Mouse (Mus musculus) small intestine, adult 2 months (tissue): Measurements from ENCODE around the gene Fbxw17.

ENCODE experiments used
- CTCF ChIP-seq: fragments of 200-500 bp; IDR thresholded peaks from 2 replicates; pipeline ENCODE4 v1.5.1; 2012; ENCODE audit warnings: low read depth, mild to moderate bottlenecking, control low read depth, inconsistent platforms, low read length, moderate library complexity, mixed read lengths; ENCODE audit not compliant: insufficient replicate concordance, insufficient read length; ENCODE audit errors: extremely low read depth
- POLR2A ChIP-seq: fragments of 200-500 bp; IDR thresholded peaks from 2 replicates; pipeline ENCODE4 v1.6.1; 2012; ENCODE audit warnings: low read depth, mild to moderate bottlenecking, control low read depth, inconsistent platforms, low read length, moderate library complexity

GRCm38 (mm10) chr13:50423625-50424209 is 6.1 kb downstream of the Fbxw17 start:
- TF ChIP-seq POLR2A (no peak), CTCF (no peak)
